Mouse (Mus musculus): ENCODE measurements around the gene Ino80.

- TF ChIP-seq EP300 (IDR thresholded peaks at IDR 0.05; ENCODE audit: insufficient read depth, low read depth, low read length) = no peak
- TF ChIP-seq POLR2A (IDR thresholded peaks at IDR 0.05; ENCODE audit: insufficient read depth, low read depth, low read length) = no peak
- TF ChIP-seq CTCF (IDR thresholded peaks at IDR 0.05) = no peak
These were observed 36.6 kb upstream of the Ino80 start for GRCm38 (mm10) chr2:119514026-119514522.
